Mouse (Mus musculus) CD8-positive naive resting alpha-beta T cell, adult 2 months (primary cell): Measurements from ENCODE around the gene Cdc40.
A peak's percentile ranks its signal among the peaks of the same experiment; 100 is the strongest.

Source experiments
- DNase-seq, 2 experiments: peaks; one replicate each; pipeline ENCODE4 v3.0.0; 2022; ENCODE audit warnings: low read depth in 2 of 2, low spot score in 2 of 2

Cdc40 gene

GRCm38 (mm10) chr10:40882831-40883643 lies at the start of gene Cdc40, which contains the start of gene Wasf1:
Gene Cdc40 (minus strand): TSS chr10:40883311.
Gene Wasf1 (plus strand): TSS chr10:40883475.
- peak; percentile 80 to 89 for DNase-seq

- DNase-seq: no peak
Observed at GRCm38 (mm10) chr10:40919464-40919863, 36.4 kb upstream of the Cdc40 start.

GRCm38 (mm10) chr10:40918669-40919440 lies 35.7 kb upstream of the Cdc40 start:
- DNase-seq: no peak

- no peak for DNase-seq
Observed at GRCm38 (mm10) chr10:40915240-40915639, 32.1 kb upstream of the Cdc40 start.

DNA sequence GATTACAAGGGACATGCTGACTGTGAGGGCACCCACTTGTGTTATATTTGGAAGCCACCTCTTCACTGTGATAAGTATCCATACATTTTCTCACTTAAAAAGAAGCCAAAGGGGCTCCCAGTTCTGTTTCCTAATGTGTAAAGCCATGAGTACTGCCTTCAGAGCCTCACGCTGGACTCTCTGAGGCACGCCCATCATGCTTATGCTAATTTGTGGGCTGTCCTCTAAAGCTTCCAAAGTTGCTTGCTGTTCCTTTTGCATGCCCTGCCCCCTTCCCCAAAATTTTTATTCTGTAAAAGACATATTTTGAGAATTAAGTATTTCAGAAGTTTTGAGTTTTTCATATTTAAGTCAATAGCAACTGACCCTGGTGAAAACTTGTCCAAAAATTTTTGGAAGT lies 27.7 kb upstream of the Cdc40 start:
- DNase-seq: no peak

DNA sequence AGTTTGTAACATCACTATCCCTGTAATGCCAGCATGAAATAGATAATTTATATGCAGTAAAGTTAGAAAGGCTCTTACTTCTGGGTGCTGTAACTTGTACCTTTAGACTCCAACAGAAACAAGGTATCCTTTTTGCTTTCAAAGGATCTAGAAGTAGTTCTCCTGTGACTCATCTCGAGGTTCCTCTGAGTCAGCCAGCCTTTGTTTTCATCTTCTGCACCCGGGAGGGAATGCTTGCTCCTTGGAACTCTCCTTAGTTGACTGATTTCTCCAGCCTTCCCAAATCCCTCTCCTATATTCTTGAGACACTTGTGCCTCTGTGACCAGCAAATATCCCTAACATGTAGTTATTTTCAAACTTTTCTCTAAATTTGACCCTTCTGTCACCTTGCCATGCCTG lies 25.5 kb upstream of the Cdc40 start:
- no peak for DNase-seq

- DNase-seq: no peak
Observed at GRCm38 (mm10) chr10:40906802-40907201, 23.7 kb upstream of the Cdc40 start.

DNA sequence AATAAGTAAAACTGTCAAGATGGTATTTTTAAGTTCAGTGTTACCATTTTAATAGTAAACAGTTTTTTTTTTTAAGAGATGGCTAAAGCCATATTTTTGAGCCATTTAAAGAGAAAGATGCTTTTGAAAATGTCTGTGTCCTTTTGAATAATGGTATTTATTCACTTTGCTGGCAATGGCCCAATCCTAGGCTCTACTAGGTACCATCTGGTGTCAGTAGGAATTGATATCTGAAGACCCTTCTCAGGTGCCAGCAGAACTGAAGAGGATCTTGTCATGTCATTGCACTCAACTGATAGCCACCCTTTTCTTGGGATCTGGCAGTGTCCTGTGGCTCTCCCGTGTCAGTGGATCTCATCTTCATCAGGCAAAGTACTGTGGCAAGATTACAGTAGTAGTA lies 23.0 kb upstream of the Cdc40 start:
- DNase-seq: no peak

DNA sequence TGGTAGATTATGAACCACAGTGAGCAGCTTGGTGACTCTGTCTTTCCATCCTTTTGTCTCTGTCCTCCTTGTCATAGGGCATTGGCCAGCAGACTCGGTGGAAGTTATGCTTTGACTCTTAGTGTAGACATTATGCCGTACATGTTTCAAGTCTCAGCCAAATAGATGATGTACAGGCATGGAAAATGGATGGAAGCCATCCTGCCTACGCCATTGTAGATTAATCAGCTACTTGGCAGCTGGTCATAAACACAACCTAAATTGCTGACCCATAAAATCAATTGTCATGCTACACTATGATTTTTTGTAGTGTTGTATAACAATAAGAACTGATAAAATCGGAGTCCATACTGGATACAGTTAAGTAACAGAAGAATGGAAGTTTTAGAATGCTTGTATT lies 18.7 kb upstream of the Cdc40 start:
- DNase-seq: no peak

DNA sequence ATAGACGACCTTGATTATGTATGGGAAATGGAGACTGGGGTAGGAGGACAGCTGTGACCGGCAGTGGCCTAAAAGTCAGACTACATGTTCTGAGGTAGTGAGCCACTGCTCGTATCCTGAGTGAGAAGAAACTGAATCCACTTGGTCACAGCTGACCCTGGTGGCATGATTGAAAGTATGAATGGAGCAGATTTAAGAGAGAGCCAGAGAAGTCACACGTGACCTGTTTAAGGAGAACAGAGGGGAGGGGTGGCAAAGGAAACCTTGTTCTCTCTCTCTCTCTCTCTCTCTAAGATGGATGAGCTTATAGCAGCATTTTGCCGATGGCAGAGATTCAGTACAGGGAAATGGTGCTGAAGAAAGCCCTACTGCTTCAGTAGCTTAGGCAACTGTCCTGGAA lies 13.5 kb upstream of the Cdc40 start:
- DNase-seq: no peak

DNA sequence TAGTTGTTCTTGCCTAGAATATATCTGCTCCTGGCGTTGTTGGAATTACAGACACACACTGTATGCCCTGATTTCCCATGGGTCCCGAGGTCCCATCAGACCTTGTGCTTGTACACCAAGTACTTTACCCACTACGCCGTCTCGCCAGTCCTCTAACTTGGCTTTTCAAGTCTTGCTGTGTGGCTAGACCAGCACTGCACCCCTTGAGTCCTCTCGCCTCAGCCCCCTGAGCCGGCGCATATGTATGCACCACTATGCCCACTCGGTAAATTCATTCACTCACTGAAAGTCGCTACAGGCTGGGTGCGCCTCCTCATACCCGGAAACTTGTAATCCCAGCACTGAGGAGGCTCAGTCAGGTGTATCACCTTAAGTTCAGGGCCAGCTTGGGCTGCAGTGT lies 12.7 kb upstream of the Cdc40 start:
- no peak for DNase-seq

DNA sequence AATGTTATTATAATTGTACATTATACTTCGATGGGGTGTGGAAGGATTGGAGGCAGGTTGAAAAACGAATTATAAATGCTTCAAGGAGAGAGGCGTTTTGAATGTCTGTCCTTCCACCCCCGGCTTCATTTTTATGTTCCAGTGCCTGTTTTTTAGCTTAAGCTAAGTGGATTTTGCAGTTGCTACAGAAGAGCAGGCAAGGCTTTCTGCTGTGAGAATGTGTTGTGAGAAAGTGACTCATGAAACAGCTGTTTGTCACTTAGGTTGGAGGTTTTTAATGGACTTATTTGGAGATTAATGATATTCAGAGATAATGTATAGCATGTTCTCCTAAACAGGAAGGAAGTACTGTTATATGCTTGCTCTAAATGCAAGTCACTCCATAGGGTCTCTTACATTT lies 6.0 kb upstream of the Cdc40 start:
- no peak for DNase-seq

- DNase-seq: no peak
Observed at GRCm38 (mm10) chr10:40887316-40887715, 4.2 kb upstream of the Cdc40 start.

DNA sequence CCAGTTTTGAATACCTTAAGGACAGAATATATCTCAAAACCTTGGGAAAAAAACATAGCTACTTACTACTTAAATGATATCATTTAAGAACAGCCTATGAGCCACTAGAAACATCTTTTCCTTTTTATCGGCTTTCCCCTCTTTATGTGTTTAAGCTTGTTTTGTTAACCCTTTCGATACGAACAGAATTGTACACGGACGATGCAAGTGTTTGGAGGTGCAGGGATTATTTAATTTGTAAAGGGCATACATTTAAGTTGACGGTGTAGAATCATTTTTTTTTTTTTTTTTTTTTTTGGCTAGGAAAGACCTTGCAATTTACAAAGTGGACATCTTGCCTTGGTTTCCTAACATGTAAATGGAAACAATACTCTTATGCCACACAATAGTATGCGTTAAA lies 2.3 kb upstream of the Cdc40 start:
- DNase-seq: no peak

DNA sequence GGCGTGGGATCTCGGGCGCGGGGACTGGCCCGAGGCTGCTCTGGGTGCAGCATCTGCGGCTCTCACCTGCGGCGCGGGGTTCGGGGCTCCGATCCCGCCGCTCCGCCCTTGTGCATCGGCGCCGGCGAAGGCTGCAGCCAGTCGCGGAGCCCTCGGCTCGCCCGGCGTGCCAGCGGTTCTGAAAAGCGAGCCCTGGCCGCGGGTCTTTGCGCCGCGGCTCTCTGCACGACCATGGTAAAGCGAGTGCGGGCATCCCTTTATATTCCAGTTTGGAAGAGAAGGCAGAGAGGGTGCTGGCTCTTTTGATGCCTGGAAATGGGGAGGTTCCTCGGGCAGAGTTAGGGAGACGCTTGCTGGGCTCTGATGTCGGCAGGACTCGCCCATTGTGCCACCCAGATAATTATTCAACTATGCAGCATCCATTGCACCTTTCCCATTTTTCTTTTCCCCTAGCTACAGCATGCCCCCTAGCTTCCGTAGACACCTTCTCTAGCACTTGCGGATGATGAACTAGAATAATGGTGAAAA lies 1.2 kb upstream of the Cdc40 start:
- DNase-seq: peak; percentile 7 to 12

DNA sequence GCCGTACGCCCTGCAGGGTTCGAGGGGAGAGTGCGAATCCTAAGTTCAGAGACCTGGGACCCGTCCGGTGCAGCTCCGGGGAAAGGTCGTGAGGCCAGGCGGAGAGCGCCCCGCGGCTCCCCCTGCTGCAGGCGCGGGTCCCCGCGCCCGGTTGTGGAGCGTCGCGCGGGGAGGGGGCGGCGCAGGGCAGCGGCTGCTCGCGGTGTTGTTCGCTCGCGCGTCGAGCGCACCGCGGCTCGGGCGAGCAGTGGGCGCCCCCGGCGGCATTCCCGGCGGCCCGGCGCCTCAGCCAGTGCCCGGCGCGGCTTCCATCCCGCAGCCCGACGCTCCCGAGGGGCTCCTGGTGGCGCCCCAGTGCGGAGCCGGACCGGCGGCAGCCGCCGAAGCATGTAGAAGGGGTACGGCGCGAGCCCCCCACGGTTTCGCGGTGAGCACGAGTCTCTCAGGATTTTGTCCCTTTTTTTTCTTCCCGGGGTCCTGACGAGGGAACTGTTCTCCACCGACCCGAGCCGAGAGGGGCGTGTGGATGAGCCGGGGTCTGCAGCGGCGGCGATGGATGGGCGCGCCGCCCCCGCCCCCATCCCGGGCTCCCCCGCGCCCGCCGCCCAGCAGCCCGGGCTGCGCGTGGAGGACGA lies 650 bp upstream of the Cdc40 start:
- peak in 1 of 2 experiments; percentile 9 for DNase-seq

DNA sequence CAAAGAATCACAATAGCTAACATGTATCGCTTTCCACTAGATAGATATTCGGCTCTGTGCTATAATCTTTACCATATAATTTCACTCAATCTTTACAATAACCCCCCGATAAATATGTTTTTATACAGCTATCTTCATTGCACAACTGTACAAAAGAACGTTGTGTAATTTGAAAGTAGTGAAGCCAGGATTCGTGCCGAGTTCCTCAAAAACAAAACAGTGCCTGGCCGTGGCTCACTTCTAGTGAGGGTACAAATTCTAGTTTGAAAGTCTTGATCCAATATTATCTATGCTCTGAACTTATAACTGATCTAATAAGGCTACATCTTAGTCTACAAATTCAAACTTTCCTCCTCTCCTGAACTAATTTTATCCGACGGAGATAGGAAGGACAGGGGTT lies 778 bp downstream of the Cdc40 start:
- DNase-seq: no peak

GRCm38 (mm10) chr10:40881236-40881635 lies 1.9 kb downstream of the Cdc40 start:
- no peak for DNase-seq

DNA sequence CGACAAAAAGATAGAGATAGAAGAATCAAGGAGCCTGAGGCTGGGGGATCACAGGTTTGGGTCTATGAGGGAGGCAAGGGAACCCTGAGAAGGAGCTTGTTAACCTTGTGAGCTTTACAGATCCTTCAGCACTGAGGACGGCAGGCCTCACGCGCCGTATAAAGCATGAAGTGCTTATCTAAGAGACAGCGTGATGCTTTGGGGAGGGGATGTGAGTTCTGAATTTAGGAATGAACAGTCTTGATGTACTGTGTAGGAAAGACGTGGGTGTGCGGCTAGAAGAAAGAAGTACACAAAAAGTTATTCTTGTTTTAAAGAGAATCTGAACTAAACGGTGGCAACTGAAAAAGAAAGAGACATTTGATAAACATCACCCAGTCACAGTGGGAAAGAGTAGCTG lies 3.1 kb downstream of the Cdc40 start:
- DNase-seq: no peak

GRCm38 (mm10) chr10:40878246-40878645 lies 4.9 kb downstream of the Cdc40 start:
- peak in 1 of 2 experiments; percentile 3 for DNase-seq

DNA sequence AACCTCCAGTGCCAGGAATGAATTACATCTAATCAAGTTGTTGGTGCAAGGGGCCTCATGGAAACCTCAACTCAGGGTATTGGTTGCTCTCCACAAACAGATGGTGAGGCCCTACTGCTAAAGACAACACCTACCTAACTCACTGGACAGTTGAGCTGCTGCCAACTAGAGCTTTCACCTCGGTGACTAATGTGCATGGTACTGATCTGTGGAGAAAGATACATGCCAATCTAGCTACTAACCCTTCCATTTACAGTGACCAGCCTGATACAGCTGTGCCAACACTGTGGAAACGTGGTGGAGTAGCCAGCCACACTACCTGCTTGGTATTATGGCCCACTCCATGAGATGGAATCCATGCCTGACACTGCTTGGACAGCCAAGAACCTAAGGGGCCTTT lies 11.1 kb downstream of the Cdc40 start:
- no peak for DNase-seq

GRCm38 (mm10) chr10:40871301-40871700 lies 11.8 kb downstream of the Cdc40 start:
- DNase-seq: no peak
